Mouse (Mus musculus) ES-CJ7 (cell line): ENCODE measurements around the gene Hipk3.
A peak's percentile ranks its signal among the peaks of the same experiment; 100 is the strongest.

ENCODE experiments used
- DNase-seq: peaks from one replicate; pipeline ENCODE4 v3.0.0; 2011; ENCODE audit warnings: low read depth, low spot score

Hipk3 gene

DNA sequence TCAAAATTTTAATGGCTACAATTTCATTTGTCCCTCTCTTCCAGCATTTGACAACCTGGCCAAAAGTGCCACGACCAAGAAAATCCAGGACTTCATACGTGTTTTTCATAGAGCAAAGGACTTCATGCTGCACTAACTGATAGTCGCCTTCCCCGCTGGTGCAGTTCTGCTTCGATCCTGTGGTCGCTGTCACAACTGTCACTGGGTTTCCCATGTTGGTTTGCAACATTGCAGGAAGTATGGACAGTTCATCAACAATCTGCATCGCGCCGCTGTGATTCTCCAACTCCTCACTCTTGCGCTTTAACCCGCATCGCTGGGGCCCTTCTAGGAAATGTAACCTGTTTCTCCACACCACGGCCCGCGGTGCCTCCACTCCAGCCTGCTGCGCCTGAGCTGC is 23.1 kb downstream of the Hipk3 start:
- no peak for DNase-seq

DNA sequence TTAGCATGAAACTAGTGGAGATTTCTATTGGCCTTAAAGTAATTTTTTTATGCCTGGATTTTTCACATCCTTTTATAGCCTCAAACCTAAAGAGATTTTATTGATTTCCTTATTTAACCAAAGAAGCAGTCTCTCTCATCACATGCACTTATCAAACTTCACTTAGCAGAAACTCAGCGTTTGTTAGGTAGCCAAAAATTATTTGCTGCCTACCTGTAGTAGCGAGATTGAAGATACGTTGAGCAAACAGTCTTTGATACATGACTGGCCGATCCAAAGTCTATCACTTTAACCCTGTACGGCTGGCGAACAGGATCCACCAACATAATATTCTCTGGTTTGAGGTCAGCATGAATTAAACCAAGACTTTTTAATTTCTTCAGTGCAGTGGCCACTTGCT is 23.7 kb downstream of the Hipk3 start:
- DNase-seq, result no peak

DNA sequence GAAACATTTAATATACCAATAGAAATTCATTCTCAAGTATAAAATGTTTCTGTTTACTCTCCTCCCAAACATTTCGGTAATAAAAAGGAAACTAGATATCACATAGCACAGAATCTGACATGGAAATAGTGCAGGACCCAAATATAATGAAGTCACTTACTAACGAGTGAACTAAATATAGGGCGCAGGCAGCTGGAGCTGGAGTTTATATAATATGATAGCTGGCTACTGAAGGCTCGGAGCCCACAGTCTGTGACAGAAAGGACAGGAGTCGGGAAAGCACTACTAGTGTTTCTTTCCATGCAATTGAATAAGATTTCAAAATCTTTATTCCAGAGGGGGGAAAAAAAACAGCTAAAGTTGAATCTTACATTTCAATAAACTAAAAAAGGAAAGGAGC is 25.8 kb downstream of the Hipk3 start:
- no peak for DNase-seq

DNA sequence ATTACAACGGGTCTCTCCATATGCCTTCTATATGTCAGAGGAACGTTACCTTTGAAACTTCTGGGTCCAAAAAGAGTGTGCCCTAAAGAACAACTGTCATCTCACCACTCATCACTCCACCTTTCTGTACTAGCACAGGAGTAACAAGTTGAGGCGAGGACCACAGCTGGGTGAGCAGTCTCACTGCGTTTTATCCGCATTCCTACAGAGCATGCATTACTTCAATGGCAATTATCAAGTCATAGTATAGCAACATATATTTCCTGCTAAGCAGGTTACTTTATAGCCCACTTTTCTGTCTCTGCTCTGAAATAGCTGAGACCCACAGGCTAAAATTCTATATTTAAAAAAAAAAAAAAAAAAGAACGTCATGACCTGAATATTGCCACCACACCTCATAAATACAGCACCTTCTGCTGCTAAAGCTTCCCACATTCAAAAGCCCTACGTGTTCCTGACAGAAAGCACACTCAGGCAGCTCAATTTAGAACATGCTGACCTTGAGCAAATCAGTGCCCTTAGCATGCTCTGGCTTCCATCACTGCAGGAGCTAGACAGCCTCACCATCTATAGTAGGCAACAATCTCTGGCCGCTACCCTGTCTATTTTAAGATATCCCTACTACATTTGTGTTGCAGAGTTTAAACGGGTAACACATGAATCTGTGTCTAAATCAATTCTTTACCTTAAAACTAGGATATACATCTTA is 27.2 kb downstream of the Hipk3 start:
- no peak for DNase-seq

DNA sequence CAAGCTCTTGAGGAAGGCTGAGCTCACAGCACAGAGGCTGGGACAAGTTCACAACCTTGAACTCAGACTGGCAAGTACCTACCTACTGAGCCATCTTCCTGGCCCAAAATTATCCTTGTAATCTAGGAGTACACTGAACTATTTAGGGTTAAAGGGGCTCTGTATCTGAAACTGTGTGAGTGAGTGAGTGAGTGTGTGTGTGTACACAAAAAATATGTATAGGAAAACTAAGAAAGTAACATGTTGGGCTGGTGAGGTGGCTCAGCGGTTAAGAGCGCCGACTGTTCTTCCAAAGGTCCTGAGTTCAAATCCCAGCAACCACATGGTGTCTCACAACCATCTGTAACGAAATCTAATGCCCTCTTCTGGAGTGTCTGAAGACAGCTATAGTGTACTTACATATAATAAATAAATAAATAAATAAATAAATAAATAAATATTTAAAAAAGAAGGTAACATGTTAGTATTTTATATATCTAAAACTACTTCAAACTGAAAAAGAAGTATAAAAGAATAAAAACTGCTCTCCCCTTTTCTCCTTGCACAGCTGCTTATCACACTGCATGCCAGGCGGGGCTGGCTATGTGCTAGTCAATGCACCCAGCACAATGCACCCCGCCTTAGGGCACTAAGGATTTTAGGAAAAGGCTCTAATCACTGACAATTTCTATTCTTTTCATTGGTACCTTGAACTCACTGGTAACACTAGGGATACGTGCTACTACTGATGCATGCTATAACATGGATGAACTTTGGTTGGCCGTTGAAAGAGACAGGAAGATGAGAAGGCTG is 28.4 kb downstream of the Hipk3 start:
- no peak for DNase-seq

DNA sequence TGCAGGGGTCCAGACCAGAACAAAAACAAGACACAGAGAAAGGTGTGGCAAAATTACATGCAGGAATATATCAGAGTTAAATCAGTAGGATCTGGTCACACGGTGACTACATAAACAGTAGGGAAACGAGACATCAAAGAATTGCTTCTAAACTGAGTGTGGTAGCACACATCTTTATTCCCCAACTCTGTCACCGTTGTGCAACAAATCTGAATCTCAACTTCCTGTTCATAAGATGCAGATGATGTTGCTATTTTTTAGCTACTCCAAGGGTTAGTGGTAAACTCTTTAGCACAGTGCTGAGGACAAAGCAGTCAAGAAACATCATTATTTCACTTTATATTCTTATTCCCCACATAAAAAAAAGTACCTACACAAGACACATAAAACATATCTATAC is 34.2 kb downstream of the Hipk3 start:
- DNase-seq, result no peak

DNA sequence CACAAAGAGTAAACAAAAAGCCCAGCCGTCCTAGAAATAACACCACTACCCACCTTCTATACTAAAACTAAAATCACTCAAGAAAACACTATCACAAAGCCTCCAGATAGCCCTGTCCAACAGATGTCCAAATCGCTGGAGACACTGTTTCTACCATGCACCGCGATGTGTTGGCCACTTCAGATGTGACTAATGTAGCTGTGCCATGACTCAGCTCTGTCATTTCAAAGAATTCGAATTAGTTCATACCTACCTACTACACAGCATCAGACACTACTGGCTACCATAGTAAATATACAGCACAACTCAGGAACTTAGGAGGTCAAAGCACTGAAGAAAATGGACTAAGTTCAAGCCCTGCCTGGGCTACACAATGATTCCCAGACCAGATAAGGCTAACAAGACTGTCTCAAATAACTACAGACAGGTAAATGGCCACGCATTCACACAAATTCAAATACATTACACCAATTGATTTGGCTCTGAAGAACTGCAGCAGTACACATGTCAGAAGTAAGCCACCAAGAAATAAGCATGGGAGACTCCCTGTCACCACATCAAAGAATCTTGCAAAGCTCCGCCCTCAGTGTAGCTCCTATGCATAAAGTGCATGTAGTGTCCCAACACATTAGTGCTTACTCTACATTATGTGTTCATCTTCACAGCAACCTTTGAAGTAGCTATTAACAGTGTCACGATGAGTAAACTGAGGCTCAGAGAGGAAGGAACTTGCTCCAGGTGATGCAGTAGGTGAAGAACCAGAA is 35.5 kb downstream of the Hipk3 start:
- no peak for DNase-seq

DNA sequence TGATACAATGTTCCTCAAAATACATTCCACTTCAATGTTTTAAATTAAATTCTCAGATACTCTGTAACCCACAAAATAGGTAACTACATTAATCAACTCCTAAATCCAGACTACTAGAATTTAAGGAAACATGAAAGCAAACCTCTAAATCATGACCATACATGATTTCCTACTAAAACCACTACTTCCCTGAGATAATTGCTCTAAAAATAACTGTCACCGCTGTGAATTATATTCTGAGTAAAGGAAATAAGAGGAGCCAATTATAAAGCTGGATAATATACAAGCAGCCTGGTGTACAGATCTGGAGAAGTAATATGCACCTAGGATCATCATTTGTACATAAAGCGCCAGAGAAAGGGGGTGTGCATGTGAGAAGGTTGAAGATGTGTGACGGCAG is 37.1 kb downstream of the Hipk3 start:
- no peak for DNase-seq

DNA sequence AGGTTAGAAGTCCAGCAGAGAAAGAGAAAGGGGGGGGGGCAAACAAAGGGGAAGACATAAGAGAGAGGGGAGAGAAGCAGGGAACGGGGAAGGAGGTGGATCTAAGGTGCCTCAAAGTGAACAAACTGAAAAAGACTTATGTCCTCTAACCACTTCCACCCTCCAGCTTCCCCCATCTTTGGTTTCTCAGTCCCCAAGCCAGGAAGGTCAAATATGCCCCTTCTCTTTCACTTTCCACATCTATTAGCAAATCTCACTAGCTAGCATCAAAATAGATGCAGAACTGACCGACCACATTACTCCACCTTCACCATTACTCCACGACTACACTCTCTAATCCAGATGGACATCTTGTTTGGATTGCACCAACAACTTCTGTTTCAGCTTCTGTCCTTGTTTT is 43.6 kb downstream of the Hipk3 start:
- no peak for DNase-seq

DNA sequence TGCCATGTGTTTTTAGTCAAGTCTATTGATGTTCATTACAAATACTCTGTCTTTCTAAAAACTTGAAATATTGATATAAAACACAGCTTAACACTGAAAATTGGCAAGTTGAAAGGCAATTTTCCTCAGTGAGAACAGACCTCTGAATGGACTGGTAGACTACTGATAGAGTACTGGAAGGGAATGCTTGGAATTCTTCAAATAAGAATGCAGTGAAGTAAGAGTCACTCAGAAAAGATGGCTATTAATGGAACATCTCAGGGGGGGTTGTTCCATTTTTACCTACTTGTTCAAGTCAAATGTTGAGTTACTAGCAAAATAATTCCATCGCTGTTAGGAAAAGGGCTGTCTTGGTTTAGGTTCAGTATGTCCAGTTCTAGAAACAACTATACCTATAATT is 45.1 kb downstream of the Hipk3 start:
- DNase-seq, result no peak

DNA sequence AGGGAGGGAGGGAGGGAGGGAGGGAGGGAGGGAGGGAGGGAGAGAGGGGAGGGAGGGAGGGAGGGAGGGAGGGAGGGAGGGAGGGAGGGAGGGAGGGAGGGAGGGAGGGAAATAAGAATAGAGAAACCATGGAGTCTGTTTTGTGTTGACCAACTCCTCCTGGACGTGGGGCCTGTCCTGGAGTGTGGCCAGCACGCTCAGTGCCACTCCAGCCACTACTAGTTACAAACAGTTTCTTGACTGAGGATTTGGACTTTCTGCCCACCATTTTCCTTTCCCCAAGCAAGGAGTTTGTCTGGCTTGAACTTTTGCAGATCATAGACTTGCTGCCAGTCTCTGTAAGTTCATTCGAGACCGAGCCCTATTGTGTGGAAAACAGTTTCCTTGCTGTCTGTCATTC is 46.0 kb downstream of the Hipk3 start:
- DNase-seq, result no peak

DNA sequence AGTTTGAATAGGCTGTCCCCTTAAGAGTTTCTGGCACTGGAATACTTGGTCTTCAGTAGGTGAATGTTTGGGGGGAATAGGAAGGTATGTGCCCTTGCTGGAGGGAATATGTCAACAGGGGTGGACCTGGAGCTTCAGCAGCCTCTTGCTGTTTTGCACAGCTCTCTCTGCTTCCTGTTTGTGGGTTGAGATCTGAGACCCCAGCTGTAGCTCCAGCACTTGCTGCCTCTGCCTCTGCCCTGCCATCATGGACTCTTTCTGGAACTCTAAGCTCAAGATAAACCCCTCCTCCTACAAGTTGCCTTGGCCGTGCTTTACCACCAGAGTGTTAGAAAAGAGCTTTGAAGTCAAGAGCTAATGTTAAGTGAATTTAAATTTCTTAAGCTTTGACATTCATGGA is 48.2 kb downstream of the Hipk3 start:
- DNase-seq, result no peak

DNA sequence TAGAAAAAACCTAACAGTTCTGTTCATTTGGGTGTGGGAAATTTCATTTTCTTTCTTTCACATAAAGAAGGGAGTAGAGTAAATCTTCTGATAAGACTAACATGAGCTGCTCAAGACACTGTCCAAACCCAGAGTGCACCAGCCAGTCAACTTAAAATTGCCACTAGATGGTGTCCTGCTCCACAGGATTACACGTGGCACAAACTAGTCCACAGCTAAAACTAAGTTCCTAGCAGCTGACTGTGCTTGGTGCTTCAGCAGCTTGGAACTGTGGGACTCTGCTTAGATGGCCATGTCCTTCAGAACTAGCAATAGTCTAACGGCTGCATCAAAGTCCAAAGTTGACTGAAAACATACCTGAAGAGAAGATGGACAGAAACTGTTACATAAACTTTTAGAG is 49.5 kb downstream of the Hipk3 start:
- peak; percentile 70 for DNase-seq

DNA sequence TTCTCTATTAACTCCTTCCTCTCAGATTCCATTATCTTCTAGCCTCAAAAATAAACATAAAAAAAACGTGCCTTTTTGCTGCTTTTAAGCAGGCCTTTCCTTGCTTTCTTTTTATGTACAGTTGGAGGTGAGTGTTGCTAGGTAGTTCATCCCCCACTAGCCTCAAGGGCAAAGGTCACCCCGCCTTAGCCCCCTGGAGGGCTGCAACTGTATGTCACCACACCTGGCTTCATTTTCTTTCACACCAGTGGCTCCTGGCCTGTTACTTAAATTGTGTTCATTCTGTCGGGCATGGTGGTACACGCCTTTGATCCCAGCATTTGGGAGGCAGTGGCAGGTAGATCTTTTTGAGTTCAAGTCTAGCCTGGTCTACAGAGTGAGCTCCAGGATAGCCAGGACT is 51.9 kb downstream of the Hipk3 start:
- DNase-seq, result peak; percentile 53

DNA sequence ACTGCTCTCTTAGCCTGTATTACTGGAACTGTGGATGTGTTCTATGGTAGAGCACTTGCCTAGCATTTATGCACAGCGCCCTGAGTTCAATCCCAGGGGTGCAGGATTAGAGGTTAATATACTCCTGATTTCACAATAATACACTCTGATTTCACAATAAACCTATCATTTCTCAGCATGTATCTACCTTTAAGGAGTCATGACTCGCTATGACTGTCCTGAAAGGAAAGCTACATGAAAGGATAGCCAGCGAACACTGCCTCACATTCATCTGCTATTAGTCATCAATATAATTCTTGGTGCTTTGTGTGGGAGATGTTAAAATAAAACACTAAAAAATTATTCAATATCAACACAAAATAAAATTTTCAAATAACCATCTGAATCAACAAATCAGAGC is 58.0 kb downstream of the Hipk3 start:
- DNase-seq, result no peak

DNA sequence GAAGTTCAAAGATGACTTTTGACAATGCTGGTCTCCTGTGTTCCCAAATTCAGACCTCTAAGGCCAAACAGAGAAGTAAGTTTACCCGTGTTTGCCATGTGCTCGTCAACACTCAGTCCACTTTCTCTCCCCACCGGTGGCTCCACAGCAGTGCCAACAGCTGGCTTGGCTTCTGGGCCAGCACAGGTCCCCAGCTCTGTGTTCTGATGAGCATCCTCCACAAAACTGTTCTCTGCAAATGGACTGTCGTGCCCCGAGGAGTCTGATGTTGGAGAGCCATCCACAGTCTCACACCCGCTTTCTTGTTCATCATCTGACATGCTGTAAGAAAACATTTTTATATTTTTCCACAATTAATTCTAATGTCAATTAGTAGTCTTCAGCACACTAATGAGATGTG is 63.2 kb downstream of the Hipk3 start:
- no peak for DNase-seq

DNA sequence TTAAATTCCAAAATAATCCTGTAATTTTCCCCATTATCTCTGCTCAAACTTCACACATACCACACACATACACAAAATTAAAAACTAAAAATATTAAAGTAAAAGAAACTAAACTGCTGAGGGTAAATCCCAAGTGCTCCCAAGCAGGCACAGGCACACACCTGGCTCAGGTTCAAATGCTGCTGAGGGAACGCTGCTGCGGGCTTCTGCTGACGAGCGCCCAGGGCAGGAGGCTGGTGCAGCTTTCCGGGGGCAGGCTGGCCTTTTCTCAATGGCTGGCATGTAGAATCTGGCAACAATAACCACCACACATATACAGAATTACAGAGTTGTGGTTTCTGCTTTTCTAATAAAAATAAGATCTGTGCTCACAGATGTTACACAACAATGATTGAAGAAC is 63.7 kb downstream of the Hipk3 start:
- no peak for DNase-seq

DNA sequence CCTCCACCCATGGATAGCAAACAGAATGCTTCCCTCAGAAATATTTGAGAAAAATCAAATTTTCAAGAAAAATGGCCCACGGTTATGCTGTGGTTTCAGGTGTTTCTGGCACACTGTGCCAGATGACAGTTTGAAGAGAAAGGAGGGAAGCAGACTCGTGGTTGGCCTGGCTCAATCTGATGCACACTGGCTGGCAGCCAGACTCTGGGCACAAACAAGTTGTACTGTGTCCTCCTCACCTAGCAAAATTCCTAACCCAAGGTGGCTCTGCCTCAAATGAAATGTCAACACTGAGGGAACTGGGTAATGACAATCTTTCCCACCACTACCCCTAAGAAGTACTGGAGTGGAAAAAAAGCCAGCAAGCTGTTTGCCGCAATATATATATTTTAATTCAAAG is 68.1 kb downstream of the Hipk3 start:
- DNase-seq, result no peak

DNA sequence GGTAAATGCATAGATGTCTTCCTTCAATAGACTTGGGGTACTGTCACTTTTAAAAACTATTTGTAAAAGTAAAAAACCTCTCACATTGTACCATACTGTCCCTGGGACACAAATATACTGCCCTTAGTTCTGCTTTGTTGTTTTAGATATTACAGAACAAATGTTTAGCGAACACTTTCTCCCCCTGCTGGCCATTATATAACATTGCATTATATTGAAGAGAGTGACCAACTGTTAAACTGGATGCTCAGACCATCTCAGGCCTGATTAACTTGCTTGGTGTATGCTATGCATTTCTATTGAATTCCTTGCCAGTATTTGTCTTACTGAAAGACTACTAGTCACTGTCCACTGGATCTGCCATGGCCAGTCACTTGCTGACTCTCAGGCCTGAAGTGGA is 72.0 kb downstream of the Hipk3 start:
- DNase-seq, result peak; percentile 44

DNA sequence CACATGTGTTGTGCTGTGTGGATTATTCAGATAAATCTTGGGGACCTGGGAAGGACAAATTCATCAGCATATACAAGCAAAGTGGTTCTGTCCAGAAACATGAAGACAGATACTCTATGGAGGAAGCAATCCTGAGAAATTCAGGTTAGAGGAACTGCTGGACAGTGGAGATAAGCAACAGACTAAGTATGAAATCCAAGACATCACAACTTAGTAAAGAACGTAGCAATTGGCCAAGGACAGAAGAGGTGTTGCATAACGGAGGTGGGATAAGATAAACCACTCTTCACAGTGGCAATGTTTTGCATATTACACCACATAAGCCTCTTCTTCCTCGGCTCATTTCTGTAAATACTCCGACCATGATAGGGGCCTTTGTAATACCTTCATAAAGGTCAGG is 73.4 kb downstream of the Hipk3 start:
- no peak for DNase-seq

DNA sequence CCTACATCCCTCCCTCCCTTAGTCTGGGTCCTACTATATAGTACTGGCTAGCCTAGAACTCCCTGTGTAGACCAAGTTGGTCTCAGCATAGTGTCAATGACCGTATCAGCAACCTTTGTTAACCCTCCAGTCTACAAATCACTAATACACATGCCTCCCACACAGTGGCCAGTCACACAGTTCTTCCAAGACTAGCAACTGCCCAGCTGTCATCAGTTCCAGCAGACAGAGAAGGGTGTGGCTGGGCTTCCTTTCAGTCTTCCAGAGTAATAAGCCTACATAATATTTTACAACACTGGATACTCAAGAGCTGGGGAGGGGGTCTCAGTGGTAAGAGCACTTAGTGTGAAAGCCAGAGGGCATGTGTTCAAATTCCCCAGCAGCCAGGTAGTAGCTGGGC is 74.2 kb downstream of the Hipk3 start:
- DNase-seq, result no peak

DNA sequence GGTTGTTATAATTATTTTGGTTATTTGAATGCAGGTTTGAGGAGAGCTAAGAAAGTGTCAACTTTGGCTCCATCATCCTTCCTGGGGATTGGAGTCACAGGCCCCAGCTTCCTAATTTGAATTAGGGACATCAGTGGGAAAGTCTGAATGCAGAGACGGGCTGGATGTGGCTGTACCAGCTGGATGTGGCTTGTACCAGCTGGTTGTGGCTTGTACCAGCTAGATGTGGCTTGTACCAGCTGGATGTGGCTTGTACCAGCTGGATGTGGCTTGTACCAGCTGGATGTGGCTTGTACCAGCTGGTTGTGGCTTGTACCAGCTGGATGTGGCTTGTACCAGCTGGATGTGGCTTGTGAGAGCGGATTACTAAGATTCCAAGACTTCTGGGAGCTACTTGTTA is 74.8 kb downstream of the Hipk3 start:
- DNase-seq, result no peak

DNA sequence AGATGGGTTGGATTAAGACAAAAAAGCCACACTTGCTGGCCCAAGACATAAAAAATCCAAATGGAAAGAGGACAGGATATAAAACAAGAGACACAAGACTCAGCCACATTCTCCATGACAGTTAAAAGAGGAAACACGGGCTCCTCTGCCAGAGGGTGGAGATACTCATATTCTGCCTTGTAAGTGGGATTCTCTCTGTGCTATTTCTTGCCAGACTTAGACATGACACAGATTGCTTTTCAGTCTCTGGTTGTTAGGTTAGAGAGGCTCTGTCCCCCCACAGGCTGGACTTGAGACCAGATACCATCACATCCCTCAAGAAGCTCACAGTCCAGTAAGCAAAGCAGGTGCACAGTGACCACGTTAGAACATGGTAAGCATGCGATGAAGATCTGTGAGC is 81.2 kb downstream of the Hipk3 start:
- no peak for DNase-seq
